Mouse (Mus musculus): Measurements from ENCODE around the gene Elf1. TPM values are rescaled to one million over a fixed set of nuclear protein-coding genes. Genes with fewer than 3 reads are reported as not detected.
"Not testable (repeated sequence)": the region's sequence is repeated elsewhere in the genome, so short reads cannot be mapped to it uniquely, and the experiment has no call there.

Gene Elf1
- polyA plus RNA-seq, 1 experiment from 2014 or later, result 19.2 TPM

DNA sequence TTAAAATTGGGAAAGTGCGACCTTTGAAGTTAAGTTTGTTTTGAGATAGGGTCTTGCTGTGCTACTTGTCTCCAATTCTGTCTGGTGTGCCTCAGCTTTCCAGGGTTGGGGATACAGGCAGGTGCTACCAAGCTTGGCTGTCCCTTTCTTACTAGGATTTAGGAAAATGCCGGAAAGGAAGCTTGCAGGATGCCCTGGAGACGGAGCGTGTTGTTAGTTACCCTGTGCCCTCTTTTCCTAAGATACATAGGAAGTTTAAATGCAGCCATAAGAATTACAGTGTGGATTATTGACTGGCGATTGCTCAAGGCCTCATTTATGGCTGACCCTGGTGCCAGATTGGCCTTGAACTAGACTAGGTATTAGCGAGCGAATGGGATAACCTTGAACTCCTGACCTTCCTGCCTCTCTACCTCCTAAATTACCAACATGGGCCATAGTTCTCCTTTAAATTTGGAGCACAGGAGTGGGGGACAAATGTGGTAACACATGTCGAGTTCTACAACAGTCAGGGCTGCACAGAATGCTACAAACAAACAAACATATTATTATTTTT is 36.3 kb downstream of the Elf1 start:
- peaks cover 23% of the 10 kb centered on the region for H3K4me1 ChIP-seq (ENCODE audit: control insufficient read depth, insufficient read depth, low read length)
- peak overlapping the region; percentile 54 for H3K4me2 ChIP-seq (ENCODE audit: low read depth, low read length)
- no peaks in the 10 kb centered on the region for H3K9me3 ChIP-seq (replicated peaks; ENCODE audit: control insufficient read depth, low read length)
- no peak for ATAC-seq (ENCODE audit: insufficient read depth, low FRiP score)
- H3K27ac ChIP-seq (ENCODE audit: low read length), result peak overlapping the region; percentile 94; the same call in 1 of the 2 replicates
- no peaks in the 10 kb centered on the region for H3K27me3 ChIP-seq (ENCODE audit: control insufficient read depth, insufficient read depth, low read length)
- H3K36me3 ChIP-seq (ENCODE audit: control insufficient read depth, insufficient read depth, low read length), result no peaks in the 10 kb centered on the region
- peak overlapping the region; percentile 43; the same call in 1 of the 2 replicates for H3K9ac ChIP-seq (ENCODE audit: low read length)
- 69% methylated on average over 8 of the region's 8 CpGs for whole genome bisulfite sequencing
- H3K4me3 ChIP-seq (replicated peaks; ENCODE audit: low read length), result peak overlapping the region; percentile 46

DNA sequence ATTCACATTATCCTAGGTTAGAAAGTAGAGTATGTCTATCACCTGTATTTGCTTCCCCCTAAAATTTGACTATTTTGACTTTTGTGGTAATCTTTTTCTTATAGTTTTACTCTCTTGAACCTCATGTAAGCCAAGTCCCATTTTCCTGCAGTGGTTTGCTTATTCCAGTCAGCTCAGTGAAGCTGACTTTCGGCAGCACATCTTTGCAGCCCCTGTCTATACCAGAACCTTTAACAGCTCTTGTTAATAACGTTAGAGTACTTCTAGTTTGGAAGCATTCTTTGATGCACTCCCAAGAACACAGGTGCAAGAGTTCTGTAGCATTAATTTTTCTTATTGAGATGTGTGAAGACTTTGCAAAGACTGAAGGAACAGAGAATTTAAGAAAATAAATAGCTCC is 37.1 kb downstream of the Elf1 start:
- Histone ChIP-seq H3K4me1 (ENCODE audit: control insufficient read depth, insufficient read depth, low read length) (peaks cover 25% of the 10 kb centered on the region), H3K4me2 (ENCODE audit: low read depth, low read length) (no peak overlapping the region; the same call in 1 of the 2 replicates), H3K9me3 (replicated peaks; ENCODE audit: control insufficient read depth, low read length) (no peaks in the 10 kb centered on the region), H3K27ac (ENCODE audit: low read length) (no peak overlapping the region), H3K36me3 (ENCODE audit: control insufficient read depth, insufficient read depth, low read length) (no peaks in the 10 kb centered on the region), H3K9ac (ENCODE audit: low read length) (no peak overlapping the region), H3K4me3 (replicated peaks; ENCODE audit: low read length) (0 out of 2 replicates have a peak overlapping the region, but pooled peaks have one; percentile 1), H3K27me3 (ENCODE audit: control insufficient read depth, insufficient read depth, low read length) (no peaks in the 10 kb centered on the region)
- ATAC-seq (ENCODE audit: insufficient read depth, low FRiP score), result no peak
- WGBS, result 62% methylated on average over 2 of the region's 2 CpGs

DNA sequence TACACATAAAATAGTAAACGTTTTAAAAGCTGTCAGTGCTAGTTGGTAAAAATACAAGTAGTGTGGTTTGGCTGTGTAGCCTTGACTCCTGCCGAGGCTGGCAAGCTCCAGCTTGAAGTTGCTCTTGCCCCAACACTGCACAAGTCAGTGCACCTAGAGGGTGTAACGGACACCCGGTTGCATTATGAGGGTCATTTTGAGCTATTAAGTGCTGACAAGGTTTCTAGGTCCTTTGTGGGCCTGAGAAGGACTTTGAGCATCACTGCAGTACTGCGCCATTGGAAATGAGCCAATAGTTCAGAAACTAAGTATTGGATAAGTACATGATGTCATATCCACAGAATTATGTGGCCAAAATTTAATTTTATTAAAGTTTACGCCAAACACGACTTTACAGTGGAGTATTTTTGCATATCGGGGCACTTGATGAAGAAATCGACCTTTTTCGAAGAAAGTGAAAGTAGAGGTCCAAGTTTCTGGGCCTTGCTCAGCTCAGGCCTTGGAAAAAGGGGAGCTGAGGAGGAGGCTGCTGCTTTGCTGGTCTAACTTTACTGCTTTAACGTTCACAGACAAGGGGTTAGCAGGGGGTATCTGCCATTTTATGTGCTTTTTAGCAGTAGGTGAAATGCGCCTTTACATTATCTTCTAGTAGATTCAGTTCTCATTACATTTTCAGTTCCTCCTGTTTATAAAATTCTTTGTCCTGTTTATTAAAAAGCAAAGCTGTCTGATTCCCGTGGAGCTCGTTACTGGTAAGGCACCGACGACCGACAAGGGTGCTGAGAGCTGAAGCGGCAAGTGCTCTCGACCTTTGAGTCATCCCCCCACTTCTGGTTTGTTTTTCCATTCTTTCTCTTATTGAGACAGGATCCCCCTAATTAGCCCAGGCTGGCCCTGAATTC is 38.0 kb downstream of the Elf1 start:
- Histone ChIP-seq H3K4me1 (ENCODE audit: control insufficient read depth, insufficient read depth, low read length) (peaks cover 26% of the 10 kb centered on the region), H3K4me3 (replicated peaks; ENCODE audit: low read length) (no peak overlapping the region), H3K9ac (ENCODE audit: low read length) (no peak overlapping the region), H3K4me2 (ENCODE audit: low read depth, low read length) (peak overlapping the region; percentile 7), H3K36me3 (ENCODE audit: control insufficient read depth, insufficient read depth, low read length) (no peaks in the 10 kb centered on the region), H3K27ac (ENCODE audit: low read length) (no peak overlapping the region), H3K27me3 (ENCODE audit: control insufficient read depth, insufficient read depth, low read length) (no peaks in the 10 kb centered on the region), H3K9me3 (replicated peaks; ENCODE audit: control insufficient read depth, low read length) (no peaks in the 10 kb centered on the region)
- WGBS, result 63% methylated on average over 19 of the region's 19 CpGs
- no peak for ATAC-seq (ENCODE audit: insufficient read depth, low FRiP score)

DNA sequence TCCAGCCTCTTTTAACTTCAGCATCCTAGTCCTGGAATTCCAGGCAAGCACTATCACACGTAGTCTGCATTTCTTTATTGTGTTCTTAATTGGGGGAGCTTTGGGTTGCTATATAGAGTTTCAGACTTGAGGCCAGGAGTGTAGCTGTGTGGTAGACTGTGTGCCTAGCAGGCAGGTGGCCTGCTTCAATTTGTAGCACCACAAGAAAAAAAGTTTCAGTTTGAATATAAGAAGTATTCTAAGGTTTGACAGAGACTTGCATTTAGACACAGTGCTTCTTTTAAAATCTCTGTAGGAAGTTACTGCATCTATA is 38.6 kb downstream of the Elf1 start:
- no peak for ATAC-seq (ENCODE audit: insufficient read depth, low FRiP score)
- H3K27ac ChIP-seq (ENCODE audit: low read length), result no peak overlapping the region
- WGBS, result 53% methylated on average over 1 of the region's 1 CpGs
- no peak overlapping the region for H3K4me3 ChIP-seq (replicated peaks; ENCODE audit: low read length)
- peaks cover 30% of the 10 kb centered on the region for H3K4me1 ChIP-seq (ENCODE audit: control insufficient read depth, insufficient read depth, low read length)
- H3K36me3 ChIP-seq (ENCODE audit: control insufficient read depth, insufficient read depth, low read length), result no peaks in the 10 kb centered on the region
- no peaks in the 10 kb centered on the region for H3K27me3 ChIP-seq (ENCODE audit: control insufficient read depth, insufficient read depth, low read length)
- no peak overlapping the region for H3K9ac ChIP-seq (ENCODE audit: low read length)
- peak overlapping the region; percentile 7; the same call in 1 of the 2 replicates for H3K4me2 ChIP-seq (ENCODE audit: low read depth, low read length)
- H3K9me3 ChIP-seq (replicated peaks; ENCODE audit: control insufficient read depth, low read length), result no peaks in the 10 kb centered on the region

DNA sequence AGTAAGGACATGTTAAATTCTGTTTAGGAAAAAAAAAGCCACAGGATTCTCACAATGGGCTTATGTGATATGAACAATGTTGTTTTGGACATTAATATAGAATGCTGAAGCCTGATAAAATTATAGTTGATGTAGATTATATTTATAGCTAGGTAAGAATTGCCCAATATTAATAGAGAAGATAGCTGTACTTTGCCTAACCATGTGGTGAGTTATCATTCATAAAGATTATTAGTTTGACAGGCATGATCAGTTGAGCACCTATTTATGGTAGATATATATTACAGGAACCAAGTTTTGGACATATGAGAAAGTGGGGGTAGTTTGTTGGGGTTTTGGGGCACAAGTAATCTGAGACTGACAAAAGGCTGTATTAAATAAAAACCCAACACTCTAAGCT is 39.6 kb downstream of the Elf1 start:
- Histone ChIP-seq H3K4me3 (replicated peaks; ENCODE audit: low read length) (no peak overlapping the region), H3K27ac (ENCODE audit: low read length) (0 out of 2 replicates have a peak overlapping the region, but pooled peaks have one; percentile 5), H3K36me3 (ENCODE audit: control insufficient read depth, insufficient read depth, low read length) (no peaks in the 10 kb centered on the region), H3K4me2 (ENCODE audit: low read depth, low read length) (no peak overlapping the region), H3K9me3 (replicated peaks; ENCODE audit: control insufficient read depth, low read length) (no peaks in the 10 kb centered on the region), H3K27me3 (ENCODE audit: control insufficient read depth, insufficient read depth, low read length) (no peaks in the 10 kb centered on the region), H3K4me1 (ENCODE audit: control insufficient read depth, insufficient read depth, low read length) (peaks cover 30% of the 10 kb centered on the region), H3K9ac (ENCODE audit: low read length) (no peak overlapping the region)
- ATAC-seq (ENCODE audit: insufficient read depth, low FRiP score), result no peak

DNA sequence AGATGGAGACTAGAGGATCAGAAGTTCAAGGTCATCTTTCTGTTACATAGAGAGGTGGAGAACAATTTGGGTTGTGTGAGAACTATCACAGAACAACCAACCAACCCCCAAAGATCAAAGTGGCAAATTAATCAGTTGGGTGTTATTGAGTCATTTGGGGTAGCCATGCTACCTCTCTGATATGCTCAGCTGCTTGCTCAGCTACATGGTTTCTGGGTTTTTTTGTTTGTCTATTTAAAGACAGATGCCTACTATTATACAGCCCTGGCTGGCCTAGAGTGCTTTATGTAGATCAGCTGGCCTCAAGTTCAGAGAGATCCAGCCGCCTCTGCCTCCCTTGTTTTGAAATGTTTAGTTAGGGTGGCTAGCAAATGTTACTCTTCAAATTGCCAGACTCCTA is 40.1 kb downstream of the Elf1 start:
- ATAC-seq (ENCODE audit: insufficient read depth, low FRiP score), result no peak
- peak overlapping the region; percentile 5 for H3K27ac ChIP-seq (ENCODE audit: low read length)
- H3K4me2 ChIP-seq (ENCODE audit: low read depth, low read length), result no peak overlapping the region
- H3K4me1 ChIP-seq (ENCODE audit: control insufficient read depth, insufficient read depth, low read length), result peaks cover 30% of the 10 kb centered on the region
- H3K9ac ChIP-seq (ENCODE audit: low read length), result no peak overlapping the region
- H3K9me3 ChIP-seq (replicated peaks; ENCODE audit: control insufficient read depth, low read length), result no peaks in the 10 kb centered on the region
- no peaks in the 10 kb centered on the region for H3K36me3 ChIP-seq (ENCODE audit: control insufficient read depth, insufficient read depth, low read length)
- no peak overlapping the region for H3K4me3 ChIP-seq (replicated peaks; ENCODE audit: low read length)
- no peaks in the 10 kb centered on the region for H3K27me3 ChIP-seq (ENCODE audit: control insufficient read depth, insufficient read depth, low read length)
- WGBS, result 75% methylated on average over 1 of the region's 1 CpGs

DNA sequence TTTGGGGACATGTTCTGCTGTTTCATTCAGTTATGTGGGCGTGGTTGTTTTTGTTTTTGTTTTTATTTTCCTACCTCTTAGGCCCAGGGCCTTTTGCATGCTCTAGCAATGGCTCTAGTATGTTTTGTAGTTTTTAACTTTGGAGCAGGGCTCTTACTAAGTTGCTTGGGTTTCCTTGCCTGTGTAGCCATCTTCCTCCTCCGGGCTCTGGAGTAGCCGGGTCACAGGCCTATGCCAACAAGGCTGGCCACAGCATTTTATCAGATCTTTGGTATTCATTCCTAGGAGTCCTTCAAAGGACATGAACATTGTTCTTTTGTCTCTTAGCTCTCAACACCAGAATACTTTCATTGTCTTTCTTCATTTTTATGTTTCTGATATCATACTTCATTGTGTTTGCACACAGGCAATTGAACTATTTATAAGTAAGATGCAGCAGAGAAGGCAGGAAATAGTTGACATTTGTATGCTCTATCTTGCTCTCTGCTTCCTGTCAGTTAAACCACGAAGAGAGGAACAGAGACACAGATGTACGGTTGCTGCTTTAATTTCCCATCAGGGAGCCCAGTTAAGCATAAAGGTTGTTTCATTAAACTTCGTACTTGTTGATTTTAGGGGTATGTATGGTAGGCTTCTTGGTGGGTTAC is 40.6 kb downstream of the Elf1 start:
- H3K4me1 ChIP-seq (ENCODE audit: control insufficient read depth, insufficient read depth, low read length), result peaks cover 30% of the 10 kb centered on the region
- no peaks in the 10 kb centered on the region for H3K9me3 ChIP-seq (replicated peaks; ENCODE audit: control insufficient read depth, low read length)
- 61% methylated on average over 6 of the region's 6 CpGs for WGBS
- no peak overlapping the region for H3K4me3 ChIP-seq (replicated peaks; ENCODE audit: low read length)
- no peak for ATAC-seq (ENCODE audit: insufficient read depth, low FRiP score)
- H3K4me2 ChIP-seq (ENCODE audit: low read depth, low read length), result no peak overlapping the region
- no peaks in the 10 kb centered on the region for H3K36me3 ChIP-seq (ENCODE audit: control insufficient read depth, insufficient read depth, low read length)
- peak overlapping the region; percentile 5 for H3K27ac ChIP-seq (ENCODE audit: low read length)
- no peaks in the 10 kb centered on the region for H3K27me3 ChIP-seq (ENCODE audit: control insufficient read depth, insufficient read depth, low read length)
- no peak overlapping the region for H3K9ac ChIP-seq (ENCODE audit: low read length)

DNA sequence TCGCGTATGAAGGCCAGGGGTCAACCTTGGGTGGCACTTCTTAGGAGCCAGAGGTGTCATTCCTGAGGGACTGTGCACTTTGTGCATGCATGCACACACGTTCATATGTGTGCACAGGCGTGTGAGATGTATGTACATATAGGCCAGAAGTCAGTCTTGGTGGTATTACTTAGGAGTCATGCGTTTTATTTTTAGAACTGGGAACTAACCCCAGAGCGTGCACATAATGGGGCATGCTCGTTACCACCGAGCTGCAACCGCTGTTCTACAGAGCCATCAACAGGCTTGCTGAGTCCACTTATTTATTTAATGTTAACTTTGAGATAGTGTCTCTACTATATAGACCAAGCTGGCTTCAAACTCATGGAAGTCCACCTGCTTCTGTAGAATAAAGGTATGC is 41.4 kb downstream of the Elf1 start:
- 78% methylated on average over 9 of the region's 9 CpGs for WGBS
- H3K36me3 ChIP-seq (ENCODE audit: control insufficient read depth, insufficient read depth, low read length), result no peaks in the 10 kb centered on the region
- H3K4me3 ChIP-seq (replicated peaks; ENCODE audit: low read length), result no peak overlapping the region
- peaks cover 28% of the 10 kb centered on the region for H3K4me1 ChIP-seq (ENCODE audit: control insufficient read depth, insufficient read depth, low read length)
- H3K9me3 ChIP-seq (replicated peaks; ENCODE audit: control insufficient read depth, low read length), result no peaks in the 10 kb centered on the region
- no peak overlapping the region for H3K9ac ChIP-seq (ENCODE audit: low read length)
- no peak for ATAC-seq (ENCODE audit: insufficient read depth, low FRiP score)
- H3K27ac ChIP-seq (ENCODE audit: low read length), result no peak overlapping the region
- H3K27me3 ChIP-seq (ENCODE audit: control insufficient read depth, insufficient read depth, low read length), result no peaks in the 10 kb centered on the region
- no peak overlapping the region for H3K4me2 ChIP-seq (ENCODE audit: low read depth, low read length)

DNA sequence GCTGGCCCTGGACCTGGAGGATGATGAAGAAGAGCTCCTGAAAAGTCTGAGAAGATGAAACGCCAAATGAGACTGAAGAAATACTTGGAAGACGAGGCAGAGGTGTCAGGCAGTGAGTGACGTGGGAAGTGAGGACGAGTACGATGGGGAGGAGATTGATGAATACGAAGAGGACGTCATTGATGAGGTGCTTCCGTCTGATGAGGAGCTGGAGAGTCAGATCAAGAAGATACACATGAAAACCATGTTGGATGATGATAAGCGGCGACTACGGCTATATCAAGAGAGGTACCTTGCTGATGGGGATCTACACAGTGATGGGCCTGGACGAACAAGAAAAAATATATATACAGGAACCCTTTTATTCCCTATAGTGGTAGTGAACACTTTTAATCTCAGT is 45.1 kb downstream of the Elf1 start:
- H3K4me1 ChIP-seq (ENCODE audit: control insufficient read depth, insufficient read depth, low read length), result peaks cover 29% of the 10 kb centered on the region
- not testable (repeated sequence) for ATAC-seq (ENCODE audit: insufficient read depth, low FRiP score); H3K27ac ChIP-seq (ENCODE audit: low read length); H3K4me2 ChIP-seq (ENCODE audit: low read depth, low read length); H3K36me3 ChIP-seq (ENCODE audit: control insufficient read depth, insufficient read depth, low read length); H3K27me3 ChIP-seq (ENCODE audit: control insufficient read depth, insufficient read depth, low read length); H3K4me3 ChIP-seq (replicated peaks; ENCODE audit: low read length); H3K9me3 ChIP-seq (replicated peaks; ENCODE audit: control insufficient read depth, low read length); H3K9ac ChIP-seq (ENCODE audit: low read length)
- 87% methylated on average over 12 of the region's 12 CpGs for WGBS
